Mouse (Mus musculus) bone marrow, adult 2 months (tissue): ENCODE results near the gene Aoah. TPM values are rescaled to one million over a fixed set of nuclear protein-coding genes. Genes with fewer than 3 reads are reported as not detected.

Experiments used
- H3K27ac ChIP-seq: fragments of 200-500 bp; 2 replicates; pipeline ENCODE4 v1.5.1; 2012; ENCODE audit warnings: low read depth, mild to moderate bottlenecking, control low read depth, inconsistent platforms, low read length; ENCODE audit not compliant: control insufficient read depth, poor library complexity, insufficient read depth
- H3K4me1 ChIP-seq: fragments of 200-500 bp; 2 replicates; pipeline ENCODE4 v1.6.1; 2011; ENCODE audit warnings: low read length; ENCODE audit not compliant: control insufficient read depth, insufficient read depth
- H3K4me3 ChIP-seq: fragments of 200-500 bp; replicated peaks from 2 replicates; pipeline ENCODE3; 2011; ENCODE audit warnings: mild to moderate bottlenecking, low read depth, low read length, control low read depth; ENCODE audit not compliant: control insufficient read depth
- CTCF ChIP-seq: fragments of 200-500 bp; IDR thresholded peaks from 2 replicates; pipeline ENCODE4 v1.5.1; 2011; ENCODE audit warnings: low read length, control low read depth; ENCODE audit not compliant: control insufficient read depth, insufficient read depth
- POLR2A ChIP-seq: fragments of 200-500 bp; IDR thresholded peaks from 2 replicates; pipeline ENCODE4 v1.6.1; 2011; ENCODE audit warnings: low read depth, mild to moderate bottlenecking, control low read depth, low read length, borderline replicate concordance; ENCODE audit not compliant: control insufficient read depth
- WGBS: fragments of 180-500 bp; shearing (Covaris S2); methylation state at CpG from one replicate; pipeline ENCODE4 v1.1.7; 2018; 5-methylcytosine and 5-hydroxymethylcytosine counted together
- polyA plus RNA-seq: library from polyadenylated mRNA; stranded (reverse); fragments of >200 nt; gene quantifications from 2 replicates; pipeline ENCODE4 v1.2.4, GENCODE M21; 2011; ENCODE audit warnings: low replicate concordance; ENCODE audit not compliant: missing spikeins, insufficient read depth, insufficient read length

The Aoah gene
- polyA plus RNA-seq, 1 experiment: 14.6 TPM

DNA sequence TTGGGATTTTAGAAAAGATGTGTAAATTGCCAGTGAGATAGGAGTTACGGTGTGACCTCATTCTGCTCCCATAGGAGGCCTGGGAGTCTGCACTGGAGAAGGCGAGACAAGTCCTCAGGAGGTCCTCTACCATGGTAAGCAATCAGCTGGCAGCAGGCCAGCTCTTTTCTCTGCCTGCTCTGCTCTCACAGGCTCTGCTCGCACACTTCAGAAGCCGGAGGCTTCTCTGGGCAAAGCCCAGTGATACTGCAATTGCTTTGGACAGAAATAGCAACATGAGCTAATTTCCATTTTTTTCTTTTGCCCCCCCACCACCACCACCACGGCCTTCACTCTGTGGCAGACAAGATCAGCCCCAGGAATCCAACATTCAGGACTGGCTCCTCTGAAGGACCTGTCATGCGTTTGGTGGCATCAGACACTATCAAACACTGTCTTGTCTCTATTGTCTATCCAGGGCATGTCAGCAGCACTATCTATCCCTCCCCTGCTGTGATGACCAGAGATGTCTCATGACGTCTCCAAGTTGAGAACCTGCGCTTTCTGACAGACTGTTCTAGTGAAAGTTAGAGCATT lies 106.6 kb downstream of the Aoah start:
- TF ChIP-seq CTCF (no peak), POLR2A (no peak)
- no peaks in the 10 kb centered on the region for H3K4me1 ChIP-seq
- no peak overlapping the region for H3K4me3 ChIP-seq
- no peak overlapping the region for H3K27ac ChIP-seq
- WGBS: 70% methylated on average over 8 of the region's 8 CpGs

DNA sequence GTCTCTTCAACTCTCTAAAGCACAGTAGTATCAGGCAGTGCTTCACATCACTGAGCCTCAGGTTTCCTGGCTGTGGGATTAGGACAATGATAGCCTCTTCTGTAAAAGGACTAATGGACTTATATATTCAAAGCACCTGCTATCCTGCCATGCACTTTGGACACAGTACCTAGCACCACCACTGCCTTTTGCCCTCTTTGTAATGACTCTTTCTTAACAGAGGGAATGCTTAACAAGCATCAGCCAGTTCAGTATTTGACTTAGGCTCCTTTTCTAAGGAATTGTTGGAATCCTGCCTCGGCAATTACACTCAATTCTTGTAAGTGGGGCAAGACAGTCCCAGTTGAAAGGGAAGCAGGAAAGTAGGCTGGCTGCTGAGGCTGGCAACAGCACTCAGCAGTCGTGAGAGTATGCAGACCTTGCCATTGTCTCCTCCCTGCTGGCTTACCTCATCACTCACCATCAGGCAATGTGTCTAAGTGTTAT lies 107.1 kb downstream of the Aoah start:
- no peak for TF ChIP-seq CTCF
- no peak overlapping the region for H3K4me3 ChIP-seq
- 33% methylated on average over 2 of the region's 2 CpGs for WGBS
- no peak overlapping the region for H3K27ac ChIP-seq
- no peaks in the 10 kb centered on the region for H3K4me1 ChIP-seq

DNA sequence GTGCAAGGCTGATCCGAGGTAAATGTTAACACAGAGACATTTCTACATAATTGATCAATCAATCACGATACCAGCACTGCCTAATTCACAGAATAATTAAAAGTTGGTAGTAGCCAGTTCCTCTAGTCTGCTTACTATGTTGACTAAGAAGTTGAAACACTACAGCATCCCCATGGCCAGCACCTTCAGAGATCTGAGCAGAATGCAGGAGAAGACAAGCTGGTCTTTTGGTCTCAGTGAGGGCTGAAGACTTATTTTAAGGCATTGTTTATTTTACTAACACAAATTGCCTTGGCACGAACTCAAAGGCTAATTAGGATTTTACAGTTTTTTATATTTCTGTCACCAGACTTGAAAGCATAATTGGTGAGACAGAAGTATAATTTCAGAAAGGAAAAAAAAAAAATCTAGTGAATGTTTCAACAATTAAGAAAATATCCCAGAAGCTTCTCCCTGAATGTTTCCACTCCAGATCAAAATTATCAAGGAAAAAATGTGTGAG lies 107.8 kb downstream of the Aoah start:
- H3K4me1 ChIP-seq: no peaks in the 10 kb centered on the region
- no peak for TF ChIP-seq POLR2A
- no peak overlapping the region for H3K27ac ChIP-seq
- 70% methylated on average over 3 of the region's 3 CpGs for WGBS
- no peak overlapping the region for H3K4me3 ChIP-seq

DNA sequence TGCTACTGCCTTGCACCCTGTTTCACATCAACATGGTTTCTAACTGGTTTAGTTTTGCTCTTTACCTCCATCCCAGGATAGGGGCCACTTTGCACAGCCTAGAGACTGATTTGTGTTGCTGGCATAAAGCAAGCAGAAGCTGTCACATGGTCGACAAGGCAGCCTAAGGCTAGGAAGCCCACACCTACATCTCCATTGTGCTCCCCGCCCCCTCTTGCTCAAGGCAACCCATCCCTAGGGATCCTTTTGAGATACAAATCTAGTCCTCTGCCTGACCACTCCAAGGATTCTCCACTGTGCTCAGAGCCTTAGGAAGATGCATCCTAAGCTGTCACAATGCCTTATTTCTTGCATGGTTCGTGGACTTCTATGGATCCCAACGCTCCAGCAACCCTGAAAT lies 110.2 kb downstream of the Aoah start:
- Histone ChIP-seq H3K27ac (no peak overlapping the region), H3K4me3 (no peak overlapping the region), H3K4me1 (no peaks in the 10 kb centered on the region)
- 71% methylated on average over 4 of the region's 4 CpGs for whole genome bisulfite sequencing
- TF ChIP-seq POLR2A (no peak), CTCF (no peak)

DNA sequence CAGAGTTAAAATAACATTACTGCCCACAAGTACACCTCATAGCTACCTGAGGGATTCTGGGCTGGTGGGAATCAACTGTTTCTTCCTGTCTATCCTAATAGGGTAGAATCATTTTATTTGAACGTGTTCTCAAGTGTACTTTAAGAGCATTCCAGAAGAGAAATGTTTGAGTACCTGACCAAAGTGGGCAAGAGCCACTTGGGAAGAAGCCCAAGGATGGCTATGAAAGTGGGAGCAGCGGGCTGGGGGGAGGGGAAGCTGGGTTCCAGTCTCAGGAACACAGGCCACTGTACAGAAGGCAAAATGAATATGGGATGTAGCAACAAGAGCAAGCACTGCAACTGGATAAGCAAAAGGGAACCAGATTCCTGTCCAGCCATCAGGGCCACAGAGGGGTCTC lies 111.3 kb downstream of the Aoah start:
- Histone ChIP-seq H3K4me1 (no peaks in the 10 kb centered on the region), H3K27ac (no peak overlapping the region), H3K4me3 (no peak overlapping the region)
- no peak for TF ChIP-seq POLR2A
- TF ChIP-seq CTCF: no peak
- 70% methylated on average over 2 of the region's 2 CpGs for WGBS

DNA sequence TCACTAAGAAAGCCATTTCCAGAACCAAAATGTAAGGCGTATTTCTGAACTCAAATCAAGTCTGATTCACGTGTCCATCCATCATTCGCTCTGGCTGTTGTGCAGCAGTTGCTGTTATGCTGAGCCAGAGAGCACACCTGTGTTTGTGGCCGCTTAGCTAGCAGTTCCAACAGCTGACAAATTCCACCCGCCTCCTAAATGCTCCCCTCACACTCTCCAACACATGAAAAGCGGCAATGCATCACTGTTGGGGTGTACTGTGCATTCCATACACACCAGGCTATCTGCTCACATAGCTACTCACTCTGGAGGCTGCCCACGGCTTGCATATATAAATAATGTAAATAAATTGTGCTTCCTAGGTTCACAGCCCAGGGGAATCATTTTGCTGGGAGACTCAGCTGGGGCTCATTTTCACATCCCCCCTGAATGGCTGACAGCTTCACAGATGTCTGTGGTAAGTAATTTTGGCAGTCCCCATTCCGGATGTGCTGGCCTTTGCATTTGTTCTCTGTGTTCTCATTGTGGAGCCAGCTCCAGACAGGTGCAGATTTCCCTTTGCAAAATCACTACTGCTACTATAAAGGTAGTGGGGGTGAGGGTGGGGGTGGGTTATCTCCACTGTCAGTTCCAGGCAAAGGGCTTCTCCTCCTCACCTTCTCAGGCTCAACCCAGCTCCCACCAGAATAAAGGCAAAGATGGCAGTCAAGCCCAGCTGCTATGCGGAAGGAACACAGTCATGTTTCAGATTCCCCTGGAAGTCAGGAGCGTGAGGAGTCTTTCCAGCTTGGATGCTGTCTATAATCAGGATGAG lies 123.0 kb downstream of the Aoah start:
- Histone ChIP-seq H3K4me1 (no peaks in the 10 kb centered on the region; the same call in 1 of the 2 replicates), H3K4me3 (no peak overlapping the region), H3K27ac (no peak overlapping the region)
- TF ChIP-seq CTCF: no peak
- TF ChIP-seq POLR2A: no peak
- 83% methylated on average over 10 of the region's 10 CpGs for WGBS

DNA sequence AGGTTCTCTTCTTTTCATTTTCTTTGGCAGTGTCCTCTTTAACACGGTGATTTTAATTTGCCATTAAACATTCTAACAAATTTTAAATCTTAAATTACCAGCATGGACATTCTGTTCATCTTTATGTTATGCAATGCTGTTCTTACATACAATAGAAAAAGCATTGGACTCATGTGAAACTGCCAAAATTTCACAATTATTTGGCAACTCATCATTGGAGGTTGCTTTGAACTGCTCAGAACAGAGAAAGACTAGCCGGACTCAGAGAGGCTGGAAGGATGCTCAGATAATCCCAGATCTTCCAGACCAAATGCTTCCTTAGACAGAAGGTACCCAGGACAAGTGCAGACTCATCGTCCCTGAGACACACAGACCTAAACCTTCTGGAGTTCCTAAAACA lies 126.5 kb downstream of the Aoah start:
- Histone ChIP-seq H3K4me1 (no peaks in the 10 kb centered on the region; the same call in 1 of the 2 replicates), H3K4me3 (no peak overlapping the region), H3K27ac (no peak overlapping the region)
- 79% methylated on average over 3 of the region's 3 CpGs for WGBS
- TF ChIP-seq CTCF: no peak
- no peak for TF ChIP-seq POLR2A

DNA sequence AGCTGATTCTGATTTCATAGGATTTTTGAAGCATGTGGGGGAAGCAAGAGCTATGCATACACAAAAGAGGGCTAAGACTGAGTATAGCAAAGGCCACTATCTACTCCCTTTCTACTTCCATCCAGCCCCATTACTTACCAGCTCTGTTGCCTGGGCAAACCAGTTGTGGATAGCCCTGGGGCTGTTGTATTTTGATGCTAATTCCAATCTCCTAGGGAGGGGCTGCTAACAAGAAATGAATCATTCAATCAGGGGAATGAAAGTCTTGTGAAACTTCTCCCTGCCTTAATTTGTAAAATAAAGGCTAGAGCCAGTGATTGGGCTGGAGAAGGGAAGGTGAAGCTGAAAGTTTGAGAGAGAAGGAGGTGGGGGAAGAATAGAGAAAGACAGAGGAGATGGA lies 142.1 kb downstream of the Aoah start:
- H3K4me1 ChIP-seq: no peaks in the 10 kb centered on the region
- no peak overlapping the region for H3K4me3 ChIP-seq
- no peak overlapping the region for H3K27ac ChIP-seq
- no peak for TF ChIP-seq POLR2A
- TF ChIP-seq CTCF: no peak

DNA sequence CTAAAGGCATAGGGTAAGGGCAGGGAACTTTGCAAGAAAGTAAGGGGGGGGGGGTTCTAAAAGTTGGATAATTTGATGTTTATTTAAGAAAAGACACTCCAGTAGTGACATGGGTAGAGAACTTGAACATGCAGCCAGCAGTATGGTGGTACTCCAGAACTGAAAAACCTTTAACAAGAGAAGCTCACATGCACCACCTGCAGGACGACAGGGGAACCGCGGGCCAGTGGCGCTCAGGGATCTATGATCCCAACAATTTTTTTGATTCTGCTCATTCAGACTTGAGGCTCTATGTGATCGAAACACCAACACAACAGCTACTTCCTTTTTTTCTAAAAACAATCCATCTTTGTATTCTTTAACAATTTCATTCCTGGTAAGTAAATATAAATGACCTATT lies 143.5 kb downstream of the Aoah start:
- 3% methylated on average over 5 of the region's 5 CpGs for WGBS
- H3K4me3 ChIP-seq: no peak overlapping the region
- H3K27ac ChIP-seq: no peak overlapping the region
- TF ChIP-seq POLR2A: no peak
- peak; percentile 62 for TF ChIP-seq CTCF
- H3K4me1 ChIP-seq: no peaks in the 10 kb centered on the region
